Mouse (Mus musculus) heart, embryonic 16.5 days (tissue): ENCODE results near the gene Snx3. TPM values are rescaled to one million over a fixed set of nuclear protein-coding genes. Genes with fewer than 3 reads are reported as not detected.

Experiments
- ATAC-seq: fragments of 200-750 bp; cut with Nextera tagmentation; replicated peaks from 2 replicates; pipeline ENCODE4 v1.8.0; 2017; ENCODE audit warnings: moderate number of reproducible peaks; ENCODE audit not compliant: insufficient read depth, low FRiP score; ENCODE audit errors: extremely low read depth
- H3K27ac ChIP-seq: fragments of 300-500 bp; sonication (generic); 2 replicates; pipeline ENCODE4 v1.5.1; 2014; ENCODE audit warnings: mild to moderate bottlenecking, low read length, control low read depth, moderate library complexity
- H3K27me3 ChIP-seq: fragments of 300-500 bp; sonication (generic); 2 replicates; pipeline ENCODE4 v1.6.1; 2014; ENCODE audit warnings: low read length, mixed read lengths; ENCODE audit not compliant: control insufficient read depth, insufficient read depth
- H3K36me3 ChIP-seq: fragments of 300-500 bp; sonication (generic); 2 replicates; pipeline ENCODE4 v1.6.1; 2014; ENCODE audit not compliant: control insufficient read depth, insufficient read depth
- H3K4me1 ChIP-seq: fragments of 300-500 bp; sonication (generic); 2 replicates; pipeline ENCODE4 v1.6.1; 2014; ENCODE audit warnings: low read length, mixed read lengths; ENCODE audit not compliant: control insufficient read depth, insufficient read depth
- H3K4me2 ChIP-seq: fragments of 300-500 bp; sonication (generic); 2 replicates; pipeline ENCODE4 v1.6.1; 2014; ENCODE audit warnings: low read depth, mild to moderate bottlenecking, control low read depth, low read length
- H3K4me3 ChIP-seq: fragments of 300-500 bp; sonication (generic); 2 replicates; pipeline ENCODE4 v1.5.1; 2014; ENCODE audit warnings: mild to moderate bottlenecking, control low read depth, low read length
- H3K9ac ChIP-seq: fragments of 300-500 bp; sonication (generic); 2 replicates; pipeline ENCODE4 v1.6.1; 2014; ENCODE audit warnings: low read length, control low read depth
- H3K9me3 ChIP-seq: fragments of 300-500 bp; sonication (generic); replicated peaks from 2 replicates; pipeline ENCODE4 v1.6.1; 2016; ENCODE audit warnings: low read length; ENCODE audit not compliant: control insufficient read depth
- WGBS: fragments of 180-500 bp; shearing (Covaris S2); extraction: QIAGEN DNeasy Blood & Tissue Kit; methylation state at CpG from one replicate; pipeline ENCODE4 v1.1.7; 2014; 5-methylcytosine and 5-hydroxymethylcytosine counted together
- polyA plus RNA-seq: library from polyadenylated mRNA; unstranded; fragments of >200 nt; fragmentation: Nextera tagmentation; extraction: Ambion mirVana; gene quantifications from 2 replicates; pipeline ENCODE4 v1.2.1, GENCODE M21; 2015

Gene Snx3
- polyA plus RNA-seq, 1 experiment from 2014 or later: 415 TPM

DNA sequence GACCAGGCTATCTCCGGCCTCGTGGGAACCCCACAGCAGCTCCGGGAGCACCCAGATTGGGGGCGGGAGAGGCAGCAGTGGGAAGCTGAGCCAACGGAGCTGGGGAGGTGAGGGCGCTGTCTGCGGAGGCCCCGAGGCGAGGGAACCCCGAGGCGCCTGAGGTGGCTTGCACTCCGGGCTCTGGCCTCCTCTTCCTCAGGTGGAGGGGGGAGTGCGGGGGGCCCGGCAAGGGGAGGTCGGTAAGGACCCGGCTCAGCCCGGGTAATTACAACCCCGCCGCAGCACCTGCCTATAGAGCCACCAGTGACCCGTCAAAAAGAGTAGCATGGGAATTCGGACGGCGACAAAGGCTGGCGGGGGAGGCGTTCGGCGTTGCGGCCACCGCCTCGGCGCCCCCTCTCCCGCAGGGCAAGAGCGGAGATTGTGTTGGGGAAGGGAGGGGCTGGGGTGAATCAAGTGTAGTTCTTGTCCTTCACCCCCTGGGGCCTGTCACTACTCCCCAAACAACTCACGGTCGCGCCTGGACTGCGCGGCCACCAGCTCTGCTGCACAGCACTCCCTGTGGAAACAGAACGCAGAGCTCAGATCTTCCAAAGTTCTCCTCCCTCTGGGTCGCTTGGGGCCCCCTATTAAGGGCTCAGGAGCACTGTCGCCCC is 77.8 kb downstream of the Snx3 start:
- Histone ChIP-seq H3K9ac (no peak overlapping the region), H3K27me3 (peaks cover 82% of the 10 kb centered on the region), H3K4me2 (peak overlapping the region; percentile 42), H3K9me3 (no peaks in the 10 kb centered on the region), H3K4me1 (peaks cover 19% of the 10 kb centered on the region; the same call in 1 of the 2 replicates), H3K36me3 (no peaks in the 10 kb centered on the region), H3K27ac (no peak overlapping the region), H3K4me3 (peak overlapping the region; percentile 38)
- no peak for ATAC-seq
- WGBS: under 1% methylated on average over 41 of the region's 41 CpGs

DNA sequence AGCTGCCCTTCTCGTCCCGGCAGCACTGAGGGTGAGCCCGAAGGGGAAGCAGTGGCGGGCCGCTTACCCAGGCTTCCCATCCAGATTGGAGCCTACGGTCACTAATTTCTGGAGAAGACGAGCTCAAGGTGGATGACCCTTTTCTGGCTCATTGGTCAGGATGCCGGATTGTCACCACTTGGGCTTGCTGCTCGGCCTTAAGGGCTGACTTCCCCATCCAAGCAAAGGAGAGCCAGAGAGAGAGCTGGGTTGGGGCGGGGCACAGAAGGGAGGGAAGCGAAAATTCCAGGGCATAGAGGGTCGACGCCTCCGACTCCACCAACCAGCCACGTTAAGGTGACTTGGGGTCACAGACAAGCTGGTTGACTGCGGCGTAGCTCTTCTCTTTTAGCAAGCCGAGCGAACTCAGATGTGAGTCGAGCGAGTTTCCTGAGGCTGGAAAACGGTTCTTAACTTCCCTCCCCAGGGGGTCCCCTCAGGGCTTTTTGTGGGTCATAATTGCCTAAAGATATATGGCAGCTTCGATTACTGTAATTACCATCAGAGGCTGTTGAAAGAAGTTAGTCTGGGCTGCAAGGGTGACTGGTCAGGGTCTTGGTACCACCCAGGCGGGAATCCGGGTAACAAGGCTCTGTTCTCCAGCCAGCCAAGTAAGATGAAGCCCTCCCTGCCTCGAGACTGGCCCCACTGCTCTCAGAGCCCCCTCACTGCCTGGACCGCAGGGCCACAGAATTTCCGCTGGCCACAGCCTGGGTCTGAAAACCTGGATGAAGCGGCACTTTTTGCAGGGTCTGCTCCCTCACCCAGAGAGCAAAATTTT is 78.5 kb downstream of the Snx3 start:
- H3K27me3 ChIP-seq: peaks cover 82% of the 10 kb centered on the region
- peak overlapping the region; percentile 38 for H3K4me3 ChIP-seq
- H3K36me3 ChIP-seq: no peaks in the 10 kb centered on the region
- H3K9ac ChIP-seq: no peak overlapping the region
- 1% methylated on average over 29 of the region's 29 CpGs for WGBS
- peaks cover 19% of the 10 kb centered on the region; the same call in 1 of the 2 replicates for H3K4me1 ChIP-seq
- ATAC-seq: no peak
- H3K27ac ChIP-seq: no peak overlapping the region
- H3K4me2 ChIP-seq: peak overlapping the region; percentile 42; the same call in 1 of the 2 replicates
- H3K9me3 ChIP-seq: no peaks in the 10 kb centered on the region

DNA sequence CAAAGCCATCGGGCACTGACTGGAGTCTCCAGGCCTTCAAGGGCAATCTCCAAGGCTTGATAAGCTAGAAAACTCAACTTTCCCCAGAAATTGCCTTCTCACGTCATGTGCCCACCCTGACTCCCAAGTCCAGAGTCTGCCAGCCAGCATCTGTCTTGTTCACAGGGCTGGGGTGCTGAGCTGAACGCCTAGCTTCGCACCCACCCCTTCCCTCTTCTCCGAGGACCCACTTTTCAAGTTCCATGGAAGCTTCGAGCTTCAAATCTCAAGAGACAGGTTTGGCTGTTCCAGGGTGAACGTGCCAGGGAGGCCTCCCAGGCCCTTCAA is 79.1 kb downstream of the Snx3 start:
- H3K4me3 ChIP-seq: no peak overlapping the region
- H3K36me3 ChIP-seq: no peaks in the 10 kb centered on the region
- no peak for ATAC-seq
- 7% methylated on average over 7 of the region's 7 CpGs for WGBS
- H3K4me1 ChIP-seq: peaks cover 19% of the 10 kb centered on the region; the same call in 1 of the 2 replicates
- H3K9ac ChIP-seq: no peak overlapping the region
- no peak overlapping the region for H3K27ac ChIP-seq
- H3K27me3 ChIP-seq: peaks cover 82% of the 10 kb centered on the region
- H3K4me2 ChIP-seq: no peak overlapping the region
- H3K9me3 ChIP-seq: no peaks in the 10 kb centered on the region

DNA sequence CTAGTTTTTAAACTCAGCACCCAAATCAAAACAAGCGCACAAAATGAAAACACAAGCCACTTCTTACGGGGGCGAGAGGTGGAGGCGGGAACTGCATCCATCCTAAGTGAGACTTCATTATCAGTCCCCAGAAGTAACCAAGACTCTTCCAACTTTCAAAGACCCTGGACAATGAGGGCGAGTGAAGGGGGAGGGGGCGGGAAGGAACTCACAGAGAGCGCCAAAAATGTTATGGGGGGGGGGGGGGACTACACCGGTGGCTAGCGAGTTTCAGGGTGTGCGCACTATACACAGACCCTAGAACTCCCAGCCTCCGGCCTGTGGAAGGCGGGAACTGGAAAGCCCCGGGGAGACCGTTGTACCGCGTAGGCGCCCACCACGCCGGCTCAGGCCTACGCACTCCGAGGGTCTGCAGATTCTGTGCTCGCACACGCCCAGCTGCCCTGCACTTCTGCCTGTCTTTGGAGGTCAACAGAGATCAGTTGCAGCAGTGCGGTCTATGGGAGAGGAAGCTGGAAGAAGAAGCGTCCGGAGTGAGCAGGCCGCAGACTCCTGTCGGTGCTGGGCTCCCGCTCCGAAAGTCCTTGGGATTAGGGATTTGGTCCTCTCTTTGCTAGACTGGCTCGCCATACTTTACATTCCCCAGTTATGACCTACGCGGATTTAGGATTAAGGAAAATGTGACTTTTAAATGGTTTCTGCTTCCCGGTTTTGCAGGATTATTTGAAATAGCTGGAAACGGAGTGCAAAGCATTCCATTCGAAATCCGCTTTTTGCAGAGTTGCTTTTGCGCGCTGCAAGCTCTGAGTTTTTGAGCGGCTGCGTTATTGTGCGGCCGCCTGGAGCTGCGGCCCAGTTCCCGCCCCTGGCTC is 80.1 kb downstream of the Snx3 start:
- Histone ChIP-seq H3K4me1 (peaks cover 19% of the 10 kb centered on the region; the same call in 1 of the 2 replicates), H3K9me3 (no peaks in the 10 kb centered on the region), H3K27ac (no peak overlapping the region), H3K4me3 (no peak overlapping the region; the same call in 1 of the 2 replicates), H3K9ac (no peak overlapping the region), H3K27me3 (peaks cover 83% of the 10 kb centered on the region), H3K36me3 (no peaks in the 10 kb centered on the region), H3K4me2 (peak overlapping the region; percentile 14; the same call in 1 of the 2 replicates)
- ATAC-seq: no peak; the same call in 1 of the 2 replicates
- 3% methylated on average over 44 of the region's 45 CpGs for WGBS

DNA sequence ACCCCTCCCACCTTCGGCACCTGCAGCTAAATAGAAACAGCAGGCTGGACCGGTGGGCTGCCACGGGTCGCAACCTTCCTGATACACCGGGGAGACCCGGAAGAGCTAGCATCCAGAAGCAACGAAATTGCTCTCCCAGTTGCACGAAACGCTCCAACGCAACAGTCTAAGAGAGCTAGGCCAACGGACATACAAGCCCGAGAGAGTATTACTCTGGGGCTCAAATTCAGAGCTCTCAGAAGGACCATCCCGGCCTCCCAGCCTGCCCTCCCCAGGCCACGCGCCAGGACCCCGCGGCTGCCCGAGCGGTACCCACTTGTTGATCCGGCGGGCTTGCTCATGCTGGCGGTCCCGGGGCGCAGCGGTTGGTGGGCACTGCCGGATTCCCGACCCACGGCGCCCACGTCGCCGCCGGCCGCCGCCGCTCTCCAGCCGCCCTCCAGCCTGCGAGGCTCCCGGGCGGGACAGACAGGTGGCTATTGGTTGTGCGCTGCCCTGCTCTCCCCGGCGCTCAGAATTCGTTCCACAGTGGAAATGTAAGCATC is 80.8 kb downstream of the Snx3 start:
- Histone ChIP-seq H3K4me3 (peak overlapping the region; percentile 14; the same call in 1 of the 2 replicates), H3K9ac (no peak overlapping the region), H3K4me1 (peaks cover 19% of the 10 kb centered on the region; the same call in 1 of the 2 replicates), H3K9me3 (no peaks in the 10 kb centered on the region), H3K27ac (no peak overlapping the region), H3K4me2 (peak overlapping the region; percentile 14; the same call in 1 of the 2 replicates), H3K27me3 (peaks cover 82% of the 10 kb centered on the region), H3K36me3 (no peaks in the 10 kb centered on the region)
- WGBS: under 1% methylated on average over 44 of the region's 44 CpGs
- no peak for ATAC-seq

DNA sequence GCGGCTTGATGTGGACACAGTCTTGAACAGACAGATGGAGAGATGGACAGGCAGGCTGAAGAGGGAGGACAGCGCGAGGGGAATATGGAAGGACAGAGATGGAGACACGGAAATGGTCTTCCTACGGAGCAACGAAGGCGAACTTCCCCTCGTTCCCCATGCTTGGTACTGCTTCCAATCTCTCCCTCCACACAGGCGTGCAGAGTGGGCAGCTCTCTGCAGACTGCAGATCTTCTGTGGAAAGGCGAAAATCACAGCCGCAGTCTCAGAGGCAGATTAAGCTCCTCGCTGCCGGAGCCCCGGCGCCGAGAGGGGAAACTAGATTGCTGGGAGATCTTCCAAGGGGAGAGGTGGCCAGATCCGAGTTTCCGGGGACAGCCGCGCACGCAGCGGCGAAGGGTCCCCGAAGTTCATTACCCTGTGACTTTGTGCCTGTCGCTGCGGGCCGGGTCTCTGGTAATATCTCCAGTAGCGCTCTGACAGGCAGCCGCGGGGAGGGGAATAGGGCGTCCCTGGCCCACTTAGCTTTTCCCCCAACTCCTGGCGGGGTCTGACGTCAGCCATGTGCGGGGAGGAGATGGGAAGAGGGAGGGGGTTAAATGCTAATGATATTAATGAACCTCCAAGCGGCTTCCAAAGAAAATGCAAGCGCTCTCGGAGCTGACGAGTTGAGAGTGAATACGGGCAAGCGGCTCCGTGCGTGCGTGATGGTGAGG is 81.5 kb downstream of the Snx3 start, which contains the start of the genes Nr2e1 and Ostm1:
Gene Nr2e1, minus strand, starts transcription at position 476 of the 716 bp plus-strand sequence.
Gene Ostm1, plus strand, starts transcription at position 666 of the 716 bp plus-strand sequence.
- Histone ChIP-seq H3K27ac (no peak within 1 kb of the TSS), H3K9me3 (no peaks in the 10 kb centered on the region), H3K36me3 (no peaks in the 10 kb centered on the region), H3K9ac (no peak within 1 kb of the TSS), H3K4me1 (peaks cover 19% of the 10 kb centered on the region; the same call in 1 of the 2 replicates), H3K4me3 (peak within 1 kb of the TSS; percentile 36), H3K27me3 (peaks cover 82% of the 10 kb centered on the region), H3K4me2 (peak within 1 kb of the TSS; percentile 41)
- ATAC-seq: no peak
- WGBS: under 1% methylated on average over 43 of the region's 43 CpGs

DNA sequence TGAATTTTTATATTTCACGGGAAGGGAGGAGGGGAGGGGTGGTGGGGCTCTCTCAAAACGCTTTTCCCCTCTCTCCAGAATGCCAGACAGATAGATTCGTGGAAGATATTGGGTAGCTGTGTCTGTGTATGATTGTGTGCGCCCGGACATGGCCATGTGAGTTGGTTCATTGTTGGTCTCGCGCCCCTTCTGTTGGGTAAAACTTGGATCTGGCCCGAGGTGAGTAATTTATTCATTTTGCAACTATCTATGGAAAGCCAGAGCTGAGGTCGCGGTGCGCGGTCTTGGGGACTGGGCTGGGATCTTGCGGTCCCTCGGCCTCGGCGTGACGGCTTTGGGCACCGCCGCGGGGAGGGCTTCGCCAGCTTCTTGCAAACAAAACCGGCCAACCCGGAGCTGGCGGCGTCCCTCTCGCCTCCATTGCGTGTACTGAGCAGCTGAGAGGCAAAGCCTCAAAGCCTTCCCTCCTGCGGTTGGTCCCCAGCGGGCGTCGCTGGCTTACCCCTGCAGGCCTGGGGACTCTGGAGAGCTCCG is 82.1 kb downstream of the Snx3 start:
- ATAC-seq: no peak
- Histone ChIP-seq H3K27me3 (peaks cover 86% of the 10 kb centered on the region), H3K4me1 (peaks cover 19% of the 10 kb centered on the region; the same call in 1 of the 2 replicates), H3K4me3 (peak overlapping the region; percentile 36), H3K36me3 (no peaks in the 10 kb centered on the region), H3K4me2 (peak overlapping the region; percentile 41), H3K9ac (no peak overlapping the region), H3K27ac (no peak overlapping the region), H3K9me3 (no peaks in the 10 kb centered on the region)
- under 1% methylated on average over 31 of the region's 32 CpGs for WGBS
